Comparison of ENCODE assay signal across 15 mouse cellular contexts in genomic region chr3:79015621-79016474, GRCm38 (mm10).
DNase-seq lines count a peak whose midpoint lies in the region.
"Had no signal": no experiment of that assay in that cellular context is flagged by ENCODE, and none has a peak within 500 bp of the region (broad histone marks: within the 10 kb centered on the region; RNA-seq: fewer than 3 reads in every experiment).

No protein-coding gene starts in this region.

- peak; percentile 61 to 64 for DNase-seq in right cerebral cortex, adult 2 months (ENCODE audit: low spot score in 2 of 2)
- no peak for DNase-seq in right cerebral cortex, postnatal 14 days
- DNase-seq in frontal cortex, postnatal 36 days (ENCODE audit: low spot score in 2 of 2): peak; percentile 55 to 81
- DNase-seq in left cerebral cortex, adult 8-10 months (ENCODE audit: low spot score in 2 of 2): peak; percentile 21 to 76
- DNase-seq in telencephalon, adult 2 months (ENCODE audit: low read depth, low spot score): peak; percentile 89
- no peak for DNase-seq in spleen, adult 12 weeks (ENCODE audit: low spot score)
- DNase-seq in thymus, postnatal 36 days: no peak
- DNase-seq in spleen, adult 18-20 months: no peak
- DNase-seq: adrenal gland, postnatal 36 days; cerebellum, postnatal 25 days; kidney, adult 11 months; kidney, postnatal 14 days; lung, adult 18-20 months; lung, postnatal 36 days; thymus, postnatal 14 days had no signal

Comparison
In these comparisons a context has a peak if more than half of its experiments do, and no peak if none do; other contexts are left out.
1. DNase-seq: peak in right cerebral cortex, adult 2 months (2 of 2), frontal cortex, postnatal 36 days (2 of 2), left cerebral cortex, adult 8-10 months (2 of 2) and telencephalon, adult 2 months (single experiment); none in right cerebral cortex, postnatal 14 days (single experiment), spleen, adult 12 weeks (single experiment), thymus, postnatal 36 days (0 of 2) and spleen, adult 18-20 months (0 of 2).